In the genomic region with DNA sequence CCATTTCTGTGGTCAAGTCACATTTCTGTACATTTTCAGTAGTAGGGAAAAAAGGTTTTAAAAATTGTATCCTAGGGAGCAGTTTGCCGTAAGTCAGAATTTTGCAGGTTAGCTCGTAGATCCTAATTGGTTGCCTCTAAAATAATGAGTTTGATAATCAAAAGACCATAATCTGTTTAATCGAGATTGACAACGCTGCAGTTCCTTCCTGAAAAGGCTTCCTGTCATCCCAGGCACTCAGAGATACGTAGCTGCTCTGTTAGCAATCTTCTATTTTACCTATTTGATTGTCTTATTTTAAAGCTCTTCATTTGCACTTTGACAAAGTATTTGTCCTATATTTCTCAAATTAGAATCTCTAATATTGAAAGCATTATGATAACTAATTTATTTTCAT, we compare ENCODE assay signal across 8 mouse cellular contexts.
DNase-seq lines count a peak whose midpoint lies in the region; ATAC-seq and TF ChIP-seq lines count a peak whose summit lies in the region.

No protein-coding gene starts in this region.

- no peaks in the 10 kb centered on the region for H3K9me3 ChIP-seq in kidney, embryonic 14.5 days (ENCODE audit: control insufficient read depth, low read length)
- no peaks in the 10 kb centered on the region for H3K9me3 ChIP-seq in embryonic facial prominence, embryonic 10.5 days
- no peaks in the 10 kb centered on the region for H3K9me3 ChIP-seq in hindbrain, embryonic 15.5 days
- H3K9me3 ChIP-seq in midbrain, postnatal 0 days (ENCODE audit: low read length): no peaks in the 10 kb centered on the region

- peak overlapping the region; percentile 69; the same call in 1 of the 2 replicates for H3K4me3 ChIP-seq in kidney, embryonic 14.5 days (ENCODE audit: low read length)
- H3K4me3 ChIP-seq in embryonic facial prominence, embryonic 10.5 days: peak overlapping the region; percentile 79
- peak overlapping the region; percentile 60 for H3K4me3 ChIP-seq in hindbrain, embryonic 15.5 days
- no peak overlapping the region for H3K4me3 ChIP-seq in midbrain, postnatal 0 days (ENCODE audit: low read depth, low read length)

- ATAC-seq in kidney, embryonic 14.5 days (ENCODE audit: low FRiP score, low TSS enrichment): no peak
- ATAC-seq in hindbrain, embryonic 15.5 days (ENCODE audit: low FRiP score, low read depth): no peak
- ATAC-seq in midbrain, postnatal 0 days (ENCODE audit: low FRiP score): no peak
- no peak for ATAC-seq in monocyte, adult 5-6 weeks (replicated peaks; ENCODE audit: insufficient number of reproducible peaks, low FRiP score, low TSS enrichment, poor library complexity, severe bottlenecking)

- DNase-seq in kidney, postnatal 25 days: no peak
- no peak for DNase-seq in embryonic facial prominence, embryonic 10.5 days (ENCODE audit: low spot score)
- DNase-seq in midbrain, postnatal 0 days (ENCODE audit: low spot score): no peak
- no peak for DNase-seq in frontal cortex, adult 2 months (ENCODE audit: extremely low spot score in 1 of 2, low spot score in 1 of 2)
- no peak for DNase-seq in adrenal gland, postnatal 25 days

- TF ChIP-seq CTCF in midbrain, postnatal 0 days (IDR thresholded peaks at IDR 0.05): no peak

- no peaks in the 10 kb centered on the region for H3K4me1 ChIP-seq in kidney, embryonic 14.5 days (ENCODE audit: control insufficient read depth, insufficient read depth, low read length)
- H3K4me1 ChIP-seq in embryonic facial prominence, embryonic 10.5 days: peaks cover 8% of the 10 kb centered on the region
- H3K4me1 ChIP-seq in hindbrain, embryonic 15.5 days (replicated peaks): peaks cover 17% of the 10 kb centered on the region
- no peaks in the 10 kb centered on the region for H3K4me1 ChIP-seq in midbrain, postnatal 0 days (ENCODE audit: insufficient read depth, low read length)

- H3K9ac ChIP-seq in kidney, embryonic 14.5 days (ENCODE audit: low read depth, low read length): no peak overlapping the region
- H3K9ac ChIP-seq in hindbrain, embryonic 15.5 days: 0 out of 2 replicates have a peak overlapping the region, but pooled peaks have one; percentile 76
- no peak overlapping the region for H3K9ac ChIP-seq in midbrain, postnatal 0 days (replicated peaks; ENCODE audit: low read length, poor library complexity, severe bottlenecking)

- peak overlapping the region; percentile 87 for H3K4me2 ChIP-seq in kidney, embryonic 14.5 days (replicated peaks; ENCODE audit: low read depth, low read length)
- peak overlapping the region; percentile 88 for H3K4me2 ChIP-seq in hindbrain, embryonic 15.5 days
- peak overlapping the region; percentile 91; the same call in 1 of the 2 replicates for H3K4me2 ChIP-seq in midbrain, postnatal 0 days (ENCODE audit: low read depth, low read length, poor library complexity, severe bottlenecking)

- H3K27ac ChIP-seq in kidney, embryonic 14.5 days (ENCODE audit: low read depth, low read length): no peak overlapping the region
- H3K27ac ChIP-seq in embryonic facial prominence, embryonic 10.5 days (replicated peaks): no peak overlapping the region
- H3K27ac ChIP-seq in hindbrain, embryonic 15.5 days (replicated peaks): peak overlapping the region; percentile 97; the same call in 1 of the 2 replicates
- no peak overlapping the region for H3K27ac ChIP-seq in midbrain, postnatal 0 days (ENCODE audit: low read depth, low read length)

- 78% methylated on average over 5 of the region's 5 CpGs for WGBS in kidney, embryonic 14.5 days
- WGBS in embryonic facial prominence, embryonic 10.5 days: 67% methylated on average over 5 of the region's 5 CpGs
- 55% methylated on average over 5 of the region's 5 CpGs for WGBS in hindbrain, embryonic 15.5 days
- WGBS in midbrain, postnatal 0 days: 44% methylated on average over 5 of the region's 5 CpGs

- no peaks in the 10 kb centered on the region for H3K36me3 ChIP-seq in kidney, embryonic 14.5 days (ENCODE audit: control insufficient read depth, insufficient read depth, low read length)
- no peaks in the 10 kb centered on the region for H3K36me3 ChIP-seq in embryonic facial prominence, embryonic 10.5 days (replicated peaks)
- no peaks in the 10 kb centered on the region for H3K36me3 ChIP-seq in hindbrain, embryonic 15.5 days
- 0 out of 2 replicates have a peak, but pooled peaks cover 3% of the 10 kb centered on the region for H3K36me3 ChIP-seq in midbrain, postnatal 0 days (ENCODE audit: insufficient read depth, low read length)

- H3K27me3 ChIP-seq in kidney, embryonic 14.5 days (ENCODE audit: control insufficient read depth, insufficient read depth, low read length): no peaks in the 10 kb centered on the region
- no peaks in the 10 kb centered on the region for H3K27me3 ChIP-seq in embryonic facial prominence, embryonic 10.5 days (replicated peaks; ENCODE audit: low read depth, poor library complexity, severe bottlenecking)
- no peaks in the 10 kb centered on the region for H3K27me3 ChIP-seq in hindbrain, embryonic 15.5 days
- H3K27me3 ChIP-seq in midbrain, postnatal 0 days (ENCODE audit: insufficient read depth, low read length): no peaks in the 10 kb centered on the region
